Mouse (Mus musculus) brain, embryonic 18.5 days (tissue): ENCODE data around the gene Gm17651.

Source experiments
- DNase-seq: peaks from one replicate; pipeline ENCODE4 v3.0.0-alpha.2; 2012; ENCODE audit warnings: low read depth, low spot score

Gm17651 gene

GRCm38 (mm10) chr3:97674644-97675110 is at the start of gene Gm17651:
Gene Gm17651, minus strand, starts transcription at chr3:97674694.
- DNase-seq, result no peak

- DNase-seq, result no peak
Observed at GRCm38 (mm10) chr3:97719116-97719515, 44.6 kb upstream of the Gm17651 start.

- no peak for DNase-seq
Observed at GRCm38 (mm10) chr3:97715922-97716321, 41.4 kb upstream of the Gm17651 start.

- no peak for DNase-seq
Observed at GRCm38 (mm10) chr3:97710881-97711280, 36.4 kb upstream of the Gm17651 start.

- no peak for DNase-seq
Observed at GRCm38 (mm10) chr3:97710134-97710533, 35.6 kb upstream of the Gm17651 start.

- DNase-seq, result no peak
Observed at GRCm38 (mm10) chr3:97706561-97706960, 32.1 kb upstream of the Gm17651 start.

GRCm38 (mm10) chr3:97705508-97705907 is 31.0 kb upstream of the Gm17651 start:
- no peak for DNase-seq

GRCm38 (mm10) chr3:97702448-97703080 is 28.1 kb upstream of the Gm17651 start:
- no peak for DNase-seq

GRCm38 (mm10) chr3:97701198-97701597 is 26.7 kb upstream of the Gm17651 start:
- DNase-seq, result no peak

GRCm38 (mm10) chr3:97699061-97699460 is 24.6 kb upstream of the Gm17651 start:
- DNase-seq, result no peak

- no peak for DNase-seq
Observed at GRCm38 (mm10) chr3:97697291-97697690, 22.8 kb upstream of the Gm17651 start.

- DNase-seq, result no peak
Observed at GRCm38 (mm10) chr3:97696866-97697265, 22.4 kb upstream of the Gm17651 start.

- no peak for DNase-seq
Observed at GRCm38 (mm10) chr3:97693806-97694205, 19.3 kb upstream of the Gm17651 start.

GRCm38 (mm10) chr3:97691443-97692017 is 17.0 kb upstream of the Gm17651 start:
- no peak for DNase-seq

GRCm38 (mm10) chr3:97690590-97690989 is 16.1 kb upstream of the Gm17651 start:
- no peak for DNase-seq

- no peak for DNase-seq
Observed at GRCm38 (mm10) chr3:97689289-97689688, 14.8 kb upstream of the Gm17651 start.

- DNase-seq, result no peak
Observed at GRCm38 (mm10) chr3:97686372-97687117, 12.1 kb upstream of the Gm17651 start.

- no peak for DNase-seq
Observed at GRCm38 (mm10) chr3:97683560-97684195, 9.2 kb upstream of the Gm17651 start.

GRCm38 (mm10) chr3:97682576-97682975 is 8.1 kb upstream of the Gm17651 start:
- no peak for DNase-seq

- DNase-seq, result no peak
Observed at GRCm38 (mm10) chr3:97682159-97682502, 7.6 kb upstream of the Gm17651 start.

GRCm38 (mm10) chr3:97681321-97682158 is 7.0 kb upstream of the Gm17651 start:
- DNase-seq, result no peak
